Mouse (Mus musculus): ENCODE data around the gene Pla2r1. TPM values are rescaled to one million over a fixed set of nuclear protein-coding genes. Genes with fewer than 3 reads are reported as not detected.

The Pla2r1 gene
- polyA plus RNA-seq, 2 experiments = 1.0 to 1.1 TPM

- Histone ChIP-seq H3K9me3 (ENCODE audit: control insufficient read depth, low read length) (no peaks in the 10 kb centered on the region), H3K36me3 (ENCODE audit: control insufficient read depth, insufficient read depth, low read length) (no peaks in the 10 kb centered on the region), H3K4me2 (replicated peaks; ENCODE audit: low read depth, low read length, severe bottlenecking) (peak overlapping the region; percentile 94), H3K27ac (replicated peaks; ENCODE audit: low read depth, low read length) (no peak overlapping the region), H3K27me3 (ENCODE audit: control insufficient read depth, insufficient read depth, low read length) (no peaks in the 10 kb centered on the region), H3K9ac (ENCODE audit: low read depth, low read length, severe bottlenecking) (peak overlapping the region; percentile 51), H3K4me3 (replicated peaks; ENCODE audit: low read length) (peak overlapping the region; percentile 42), H3K4me1 (ENCODE audit: control insufficient read depth, insufficient read depth, low read length) (peaks cover 8% of the 10 kb centered on the region)
- no peak for TF ChIP-seq POLR2A (IDR thresholded peaks at IDR 0.05; ENCODE audit: borderline replicate concordance, extremely low read depth, insufficient read depth, insufficient read length)
- ATAC-seq (ENCODE audit: low FRiP score, low read depth) = no peak
- DNase-seq (ENCODE audit: low spot score) = no peak
- 28% methylated on average over 21 of the region's 21 CpGs for WGBS
Measured at GRCm38 (mm10) chr2:60552177-60552901, 769 bp downstream of the Pla2r1 start.

- Histone ChIP-seq H3K36me3 (ENCODE audit: control insufficient read depth, insufficient read depth, low read length) (no peaks in the 10 kb centered on the region), H3K27ac (replicated peaks; ENCODE audit: low read depth, low read length) (no peak overlapping the region), H3K9ac (ENCODE audit: low read depth, low read length, severe bottlenecking) (no peak overlapping the region), H3K9me3 (ENCODE audit: control insufficient read depth, low read length) (no peaks in the 10 kb centered on the region), H3K27me3 (ENCODE audit: control insufficient read depth, insufficient read depth, low read length) (no peaks in the 10 kb centered on the region), H3K4me3 (replicated peaks; ENCODE audit: low read length) (no peak overlapping the region), H3K4me2 (replicated peaks; ENCODE audit: low read depth, low read length, severe bottlenecking) (no peak overlapping the region), H3K4me1 (ENCODE audit: control insufficient read depth, insufficient read depth, low read length) (peaks cover 8% of the 10 kb centered on the region)
- no peak for DNase-seq (ENCODE audit: low spot score)
- no peak for TF ChIP-seq POLR2A (IDR thresholded peaks at IDR 0.05; ENCODE audit: borderline replicate concordance, extremely low read depth, insufficient read depth, insufficient read length)
- no peak for ATAC-seq (ENCODE audit: low FRiP score, low read depth)
- WGBS = 49% methylated on average over 2 of the region's 2 CpGs
Measured at GRCm38 (mm10) chr2:60551673-60552072, 1.4 kb downstream of the Pla2r1 start.

GRCm38 (mm10) chr2:60550521-60550920, 2.6 kb downstream of the Pla2r1 start:
- TF ChIP-seq POLR2A (IDR thresholded peaks at IDR 0.05; ENCODE audit: borderline replicate concordance, extremely low read depth, insufficient read depth, insufficient read length) = no peak
- H3K36me3 ChIP-seq (ENCODE audit: control insufficient read depth, insufficient read depth, low read length) = no peaks in the 10 kb centered on the region
- no peak overlapping the region for H3K4me2 ChIP-seq (replicated peaks; ENCODE audit: low read depth, low read length, severe bottlenecking)
- H3K9me3 ChIP-seq (ENCODE audit: control insufficient read depth, low read length) = no peaks in the 10 kb centered on the region
- H3K4me3 ChIP-seq (replicated peaks; ENCODE audit: low read length) = no peak overlapping the region
- H3K27me3 ChIP-seq (ENCODE audit: control insufficient read depth, insufficient read depth, low read length) = no peaks in the 10 kb centered on the region
- peaks cover 8% of the 10 kb centered on the region for H3K4me1 ChIP-seq (ENCODE audit: control insufficient read depth, insufficient read depth, low read length)
- WGBS = 86% methylated on average over 8 of the region's 8 CpGs
- no peak for DNase-seq (ENCODE audit: low spot score)
- H3K27ac ChIP-seq (replicated peaks; ENCODE audit: low read depth, low read length) = no peak overlapping the region
- H3K9ac ChIP-seq (ENCODE audit: low read depth, low read length, severe bottlenecking) = no peak overlapping the region
- ATAC-seq (ENCODE audit: low FRiP score, low read depth) = no peak

GRCm38 (mm10) chr2:60549851-60550250, 3.3 kb downstream of the Pla2r1 start:
- H3K27me3 ChIP-seq (ENCODE audit: control insufficient read depth, insufficient read depth, low read length) = no peaks in the 10 kb centered on the region
- H3K9me3 ChIP-seq (ENCODE audit: control insufficient read depth, low read length) = no peaks in the 10 kb centered on the region
- no peak overlapping the region for H3K27ac ChIP-seq (replicated peaks; ENCODE audit: low read depth, low read length)
- TF ChIP-seq POLR2A (IDR thresholded peaks at IDR 0.05; ENCODE audit: borderline replicate concordance, extremely low read depth, insufficient read depth, insufficient read length) = no peak
- no peak overlapping the region for H3K9ac ChIP-seq (ENCODE audit: low read depth, low read length, severe bottlenecking)
- H3K4me1 ChIP-seq (ENCODE audit: control insufficient read depth, insufficient read depth, low read length) = peaks cover 8% of the 10 kb centered on the region
- WGBS = 88% methylated on average over 2 of the region's 2 CpGs
- ATAC-seq (ENCODE audit: low FRiP score, low read depth) = no peak
- no peak overlapping the region for H3K4me3 ChIP-seq (replicated peaks; ENCODE audit: low read length)
- no peaks in the 10 kb centered on the region for H3K36me3 ChIP-seq (ENCODE audit: control insufficient read depth, insufficient read depth, low read length)
- DNase-seq (ENCODE audit: low spot score) = no peak
- no peak overlapping the region for H3K4me2 ChIP-seq (replicated peaks; ENCODE audit: low read depth, low read length, severe bottlenecking)

GRCm38 (mm10) chr2:60546082-60546481, 7.0 kb downstream of the Pla2r1 start:
- ATAC-seq (ENCODE audit: low FRiP score, low read depth) (no peak), DNase-seq (ENCODE audit: low spot score) (no peak)
- no peaks in the 10 kb centered on the region for H3K9me3 ChIP-seq (ENCODE audit: control insufficient read depth, low read length)
- no peaks in the 10 kb centered on the region for H3K4me1 ChIP-seq (ENCODE audit: control insufficient read depth, insufficient read depth, low read length)
- H3K9ac ChIP-seq (ENCODE audit: low read depth, low read length, severe bottlenecking) = no peak overlapping the region
- no peaks in the 10 kb centered on the region for H3K36me3 ChIP-seq (ENCODE audit: control insufficient read depth, insufficient read depth, low read length)
- H3K27me3 ChIP-seq (ENCODE audit: control insufficient read depth, insufficient read depth, low read length) = no peaks in the 10 kb centered on the region
- H3K4me3 ChIP-seq (replicated peaks; ENCODE audit: low read length) = no peak overlapping the region
- no peak for TF ChIP-seq POLR2A (IDR thresholded peaks at IDR 0.05; ENCODE audit: borderline replicate concordance, extremely low read depth, insufficient read depth, insufficient read length)
- 76% methylated on average over 4 of the region's 4 CpGs for WGBS
- no peak overlapping the region for H3K27ac ChIP-seq (replicated peaks; ENCODE audit: low read depth, low read length)
- H3K4me2 ChIP-seq (replicated peaks; ENCODE audit: low read depth, low read length, severe bottlenecking) = no peak overlapping the region
